Mouse (Mus musculus) regulatory T cell (primary cell): ENCODE results near the gene Creb3l1.

Experiments
- in situ Hi-C: fragments of 300-600 bp; cut with MboI, MseI; formaldehyde crosslinking; loops from one replicate; pipeline ENCODE4 v1.15.1; 2025; ENCODE audit warnings: high pct_unique_total_duplicates

Creb3l1 gene

GRCm38 (mm10) chr2:92034273-92034672 lies 10.0 kb upstream of the Creb3l1 start:
- in situ Hi-C loops = no loop called here

DNA sequence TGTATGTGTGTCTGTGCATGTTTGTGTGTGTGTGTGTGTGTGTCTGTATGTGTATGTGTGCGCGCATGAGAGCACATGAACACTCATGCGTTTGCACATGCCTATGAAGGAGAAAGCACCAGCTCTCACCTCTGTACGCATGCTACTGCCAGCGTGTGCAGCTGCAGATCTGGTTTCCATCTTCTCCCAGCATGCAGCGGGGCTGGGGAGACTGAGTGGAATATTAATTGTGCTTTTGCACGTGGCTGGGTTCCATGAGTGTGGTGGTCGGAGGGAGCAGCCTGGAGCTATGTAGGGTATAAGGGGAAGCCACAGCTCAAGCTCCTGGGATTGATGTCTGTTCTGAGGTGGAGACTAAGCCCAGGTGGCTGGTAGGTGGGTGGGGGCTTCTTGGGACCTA lies 6.3 kb upstream of the Creb3l1 start:
- in situ Hi-C loops = no loop called here

DNA sequence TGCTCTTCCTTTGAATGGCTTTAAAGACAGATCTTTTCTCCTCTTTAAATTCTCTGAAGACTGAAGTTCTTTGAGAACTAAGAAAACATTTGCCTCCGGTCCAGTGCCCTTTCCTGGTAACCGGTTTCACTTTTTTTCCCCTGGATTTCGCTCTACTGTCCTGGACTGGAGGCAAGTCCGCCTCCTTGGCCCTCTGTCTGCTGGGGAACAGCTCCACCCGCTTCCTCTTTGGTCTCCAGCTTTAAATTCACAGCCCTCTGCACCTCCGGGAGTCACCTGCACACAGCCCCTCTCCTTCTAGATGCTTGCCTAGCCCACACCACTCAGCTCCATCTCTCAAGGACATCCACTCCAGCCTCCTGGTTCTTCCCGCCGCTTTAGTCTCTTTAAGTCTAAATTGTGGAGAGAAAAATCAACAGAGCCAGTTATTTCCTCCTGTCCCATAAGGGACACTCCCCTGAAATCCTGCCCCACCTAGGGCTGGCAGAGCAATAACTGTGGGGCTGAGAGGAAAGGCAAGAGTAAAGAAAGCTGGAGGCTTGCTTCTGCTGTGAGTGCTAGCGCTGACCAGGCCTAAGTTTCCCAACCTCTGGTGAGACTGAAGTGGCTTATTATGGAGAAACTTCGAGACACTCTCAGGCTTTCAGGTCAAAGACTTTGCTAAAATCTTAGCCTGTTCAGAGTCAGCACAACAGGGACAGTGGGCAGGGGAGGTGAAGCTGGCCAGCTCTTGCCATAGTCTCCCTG lies 5.3 kb upstream of the Creb3l1 start:
- in situ Hi-C loops = no loop called here

DNA sequence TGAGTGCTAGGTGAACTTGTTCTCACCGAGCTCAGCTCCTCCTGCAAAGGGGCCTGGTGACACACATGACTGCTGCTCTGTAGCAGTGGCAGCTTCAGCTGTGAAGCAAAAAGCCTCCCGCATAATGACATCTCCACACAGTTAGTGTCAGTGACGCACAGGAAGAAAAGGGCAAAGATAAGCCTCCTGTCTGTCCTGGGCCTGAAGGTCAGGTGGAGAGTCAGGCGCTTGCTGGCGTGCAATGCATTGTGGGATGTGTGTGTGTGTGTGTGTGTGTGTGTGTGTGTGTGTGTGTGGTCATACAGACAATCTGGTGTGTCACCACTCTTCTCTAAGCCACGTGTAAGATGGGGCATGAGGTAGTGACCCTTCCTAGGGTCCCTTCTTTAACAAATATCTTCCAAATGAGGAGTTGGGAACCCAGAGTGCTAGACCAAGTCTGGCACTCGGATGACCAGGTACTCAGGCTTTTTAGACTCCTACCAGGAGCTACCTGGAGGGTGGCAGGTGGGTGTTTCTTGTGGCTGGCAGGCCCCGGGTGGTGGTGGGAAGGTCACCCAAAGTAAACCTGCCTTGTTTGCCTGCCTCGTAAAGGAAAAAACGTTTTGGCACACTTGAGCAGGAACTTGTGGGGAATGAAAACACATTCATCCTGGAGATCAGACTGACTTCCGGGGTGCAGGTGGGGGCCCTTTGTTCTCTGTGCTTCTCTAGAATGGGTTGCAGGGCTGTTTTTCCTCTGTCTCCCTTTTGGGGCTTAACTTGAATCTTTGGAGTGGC lies 3.7 kb upstream of the Creb3l1 start:
- in situ Hi-C loops = no loop called here

DNA sequence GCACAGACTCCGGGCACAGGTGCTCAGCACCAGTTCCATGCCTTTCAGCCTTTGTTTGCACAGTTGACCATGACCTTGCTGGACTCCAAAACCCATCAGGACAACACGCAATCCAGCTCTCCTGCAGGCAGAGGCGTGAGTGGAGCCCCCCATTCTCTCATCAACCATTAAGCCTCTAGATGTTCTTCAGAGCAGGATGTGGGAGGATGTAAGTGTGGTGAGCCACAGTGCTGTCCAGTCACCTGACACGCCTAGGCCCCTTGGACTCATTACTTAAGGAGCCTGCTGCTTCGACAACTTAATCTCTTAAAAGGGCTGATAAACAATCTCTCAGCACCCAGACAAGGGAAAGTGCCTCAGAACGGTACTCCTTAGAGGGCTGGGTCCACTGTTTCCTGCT lies 1.7 kb upstream of the Creb3l1 start:
- in situ Hi-C loops = no loop called here

DNA sequence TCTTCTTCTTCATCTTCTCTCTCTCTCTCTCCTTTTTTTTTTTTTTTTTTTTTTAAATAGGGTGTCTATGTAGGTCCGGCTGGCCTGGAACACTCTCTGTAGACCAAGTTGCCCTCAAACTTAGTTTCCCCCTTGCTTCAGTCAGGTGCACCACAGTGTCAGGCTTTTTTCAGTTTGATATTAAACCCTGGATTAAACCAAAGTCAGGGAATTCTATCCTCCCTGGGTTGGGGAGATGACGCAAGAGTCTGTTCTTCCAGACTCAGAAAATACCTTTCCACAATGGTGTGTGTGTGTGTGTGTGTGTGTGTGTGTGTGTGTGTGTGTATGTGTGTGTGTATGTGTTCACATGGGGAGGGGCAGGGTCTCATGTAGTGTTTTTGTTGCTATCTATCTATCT lies 900 bp upstream of the Creb3l1 start:
- in situ Hi-C loops = no loop called here

- in situ Hi-C loops = no loop called here
These were observed 684 bp downstream of the Creb3l1 start for GRCm38 (mm10) chr2:92023362-92024273.

DNA sequence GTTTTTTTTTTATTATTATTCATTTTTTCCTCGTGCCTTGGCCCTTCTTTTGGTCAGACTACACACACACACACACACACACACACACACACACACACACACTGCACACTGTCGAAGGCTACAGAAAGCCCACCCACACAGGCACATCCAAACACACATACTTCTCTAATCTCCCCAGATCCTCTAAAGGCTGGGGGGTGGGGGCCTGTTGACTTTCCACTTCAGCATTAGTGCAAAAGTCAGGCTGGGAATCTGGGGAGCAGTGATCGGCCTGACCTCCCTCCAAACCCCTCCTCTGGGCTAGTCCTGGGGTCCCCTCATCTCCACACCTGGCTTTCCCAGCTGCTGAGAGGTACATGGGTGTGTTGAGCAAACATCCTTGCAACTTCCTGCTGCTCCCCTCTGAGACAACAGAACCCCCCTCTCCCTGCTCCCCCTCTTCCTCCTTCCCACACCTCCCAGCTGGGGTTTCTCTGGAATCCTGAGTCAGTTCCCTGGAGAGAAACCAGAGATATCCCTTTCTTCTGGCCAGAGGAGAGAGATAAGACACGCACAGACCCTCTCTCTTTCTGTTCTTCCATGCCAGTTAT lies 3.5 kb downstream of the Creb3l1 start:
- in situ Hi-C loops = no loop called here

GRCm38 (mm10) chr2:92017440-92017839 lies 6.9 kb downstream of the Creb3l1 start:
- in situ Hi-C loops = no loop called here

- in situ Hi-C loops = no loop called here
These were observed 7.3 kb downstream of the Creb3l1 start for GRCm38 (mm10) chr2:92016981-92017380.

GRCm38 (mm10) chr2:92014891-92015290 lies 9.4 kb downstream of the Creb3l1 start:
- in situ Hi-C loops = no loop called here

- in situ Hi-C loops = no loop called here
These were observed 10.1 kb downstream of the Creb3l1 start for GRCm38 (mm10) chr2:92014248-92014647.

- in situ Hi-C loops = no loop called here
These were observed 11.4 kb downstream of the Creb3l1 start for GRCm38 (mm10) chr2:92012768-92013445.

GRCm38 (mm10) chr2:92011424-92012353 lies 12.6 kb downstream of the Creb3l1 start:
- in situ Hi-C loops = no loop called here

- in situ Hi-C loops = no loop called here
These were observed 15.5 kb downstream of the Creb3l1 start for GRCm38 (mm10) chr2:92008623-92009404.

- in situ Hi-C loops = no loop called here
These were observed 16.2 kb downstream of the Creb3l1 start for GRCm38 (mm10) chr2:92007933-92008622.

GRCm38 (mm10) chr2:92006983-92007921 lies 17.1 kb downstream of the Creb3l1 start:
- in situ Hi-C loops = no loop called here
